Mouse (Mus musculus): ENCODE data around the gene Taf12.
A peak's percentile ranks its signal among the peaks of the same experiment; 100 is the strongest.

- TF ChIP-seq POLR2A (IDR thresholded peaks at IDR 0.05; ENCODE audit: control insufficient read depth, low read depth, low read length), result peak; percentile 100
- no peak; the same call in 1 of the 2 replicates for TF ChIP-seq CTCF (IDR thresholded peaks at IDR 0.05; ENCODE audit: control insufficient read depth, insufficient read depth, insufficient replicate concordance, low read depth, low read length)
Measured at GRCm38 (mm10) chr4:132269740-132270560, 4.2 kb upstream of the Taf12 start.
